Mouse (Mus musculus) small intestine, adult 2 months (tissue): ENCODE measurements around the gene En1.

ENCODE experiments used
- CTCF ChIP-seq: fragments of 200-500 bp; IDR thresholded peaks from 2 replicates; pipeline ENCODE4 v1.5.1; 2012; ENCODE audit warnings: low read depth, mild to moderate bottlenecking, control low read depth, inconsistent platforms, low read length, moderate library complexity, mixed read lengths; ENCODE audit not compliant: insufficient replicate concordance, insufficient read length; ENCODE audit errors: extremely low read depth
- POLR2A ChIP-seq: fragments of 200-500 bp; IDR thresholded peaks from 2 replicates; pipeline ENCODE4 v1.6.1; 2012; ENCODE audit warnings: low read depth, mild to moderate bottlenecking, control low read depth, inconsistent platforms, low read length, moderate library complexity

DNA sequence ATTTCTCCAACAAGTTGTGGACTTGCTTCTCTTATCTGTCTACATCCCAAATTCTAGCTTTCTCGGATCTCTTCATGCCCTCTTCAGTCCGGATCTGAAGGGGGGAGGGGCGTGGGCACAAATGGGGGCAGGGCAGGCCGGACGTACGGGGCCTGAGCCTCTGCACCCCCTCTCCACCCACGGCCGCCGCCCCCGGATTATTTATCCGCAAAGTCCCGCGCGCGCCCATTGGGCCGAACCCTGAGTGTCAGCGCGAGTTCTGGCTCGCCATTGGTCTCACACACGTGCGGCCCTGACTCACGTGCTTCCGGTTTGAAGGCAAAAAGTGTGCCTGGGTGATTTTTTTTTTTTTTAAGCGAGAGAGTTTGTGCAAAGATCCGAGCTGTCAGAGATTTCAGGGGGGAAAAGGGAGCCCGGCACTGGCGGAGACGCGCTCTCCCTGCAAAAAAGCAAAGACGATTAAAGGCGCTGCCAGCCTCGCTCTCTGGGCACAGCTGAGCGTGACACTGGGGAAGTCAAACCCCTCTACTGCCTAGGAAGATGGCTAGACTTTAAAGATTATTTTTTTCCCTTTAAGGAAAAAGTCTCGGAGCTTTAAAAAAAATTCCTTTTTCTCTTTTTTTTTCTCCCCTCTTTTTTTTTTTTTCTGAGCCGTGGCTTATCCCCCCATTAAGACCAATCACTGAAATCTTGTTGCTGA is at the start of gene En1:
- TF ChIP-seq POLR2A = no peak
- no peak for TF ChIP-seq CTCF
